24 mouse cellular contexts compared by ENCODE assay signal in the genomic region with DNA sequence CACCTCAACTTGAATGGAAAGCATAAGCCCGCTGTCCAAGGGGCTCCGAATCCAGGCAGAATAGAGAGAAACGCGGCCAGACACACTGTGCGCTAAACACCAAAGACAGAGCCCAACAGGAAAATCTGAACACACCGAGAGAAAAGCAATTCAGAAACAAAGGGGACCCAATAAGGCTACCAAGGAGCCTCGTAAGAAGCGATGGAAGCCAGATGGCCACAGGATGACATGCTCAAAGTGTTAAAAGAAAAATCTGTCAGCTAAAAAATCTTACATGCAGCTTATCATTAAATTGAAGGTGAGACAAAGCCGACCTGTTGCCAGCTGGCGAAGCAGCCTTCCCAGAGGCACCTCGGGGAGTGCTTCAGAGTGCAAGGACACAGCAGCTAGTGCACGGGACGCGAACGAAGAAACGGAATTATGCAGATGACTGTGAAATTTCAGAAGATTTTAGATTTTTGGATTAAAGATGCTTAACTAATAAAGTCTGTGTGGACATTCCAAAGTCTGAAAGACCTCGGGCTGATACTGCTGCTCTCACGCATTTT.
DNase-seq lines count a peak whose midpoint lies in the region; ATAC-seq lines count a peak whose summit lies in the region.
"Had no signal": no experiment of that assay in that cellular context is flagged by ENCODE, and none has a peak within 500 bp of the region (broad histone marks: within the 10 kb centered on the region; RNA-seq: fewer than 3 reads in every experiment).

No protein-coding gene starts in this region.

- no peaks in the 10 kb centered on the region for H3K9me3 ChIP-seq in forebrain, embryonic 13.5 days (replicated peaks)
- H3K9me3 ChIP-seq in forebrain, embryonic 12.5 days, result no peaks in the 10 kb centered on the region
- no peaks in the 10 kb centered on the region for H3K9me3 ChIP-seq in midbrain, embryonic 13.5 days
- H3K9me3 ChIP-seq in midbrain, embryonic 11.5 days (ENCODE audit: control insufficient read depth, low read length), result no peaks in the 10 kb centered on the region
- no peaks in the 10 kb centered on the region for H3K9me3 ChIP-seq in forebrain, embryonic 15.5 days
- no peaks in the 10 kb centered on the region for H3K9me3 ChIP-seq in limb, embryonic 10.5 days (replicated peaks)
- H3K9me3 ChIP-seq: G1E; heart, embryonic 12.5 days; heart, embryonic 15.5 days; hindbrain, embryonic 15.5 days had no signal

- H3K27me3 ChIP-seq in forebrain, embryonic 13.5 days, result no peaks in the 10 kb centered on the region
- H3K27me3 ChIP-seq in forebrain, embryonic 12.5 days, result no peaks in the 10 kb centered on the region
- H3K27me3 ChIP-seq in midbrain, embryonic 13.5 days, result no peaks in the 10 kb centered on the region; the same call in 1 of the 2 replicates
- H3K27me3 ChIP-seq in midbrain, embryonic 11.5 days (ENCODE audit: control insufficient read depth, insufficient read depth, low read length), result no peaks in the 10 kb centered on the region
- H3K27me3 ChIP-seq in forebrain, embryonic 15.5 days, result no peaks in the 10 kb centered on the region
- H3K27me3 ChIP-seq in limb, embryonic 10.5 days (ENCODE audit: low read depth, poor library complexity, severe bottlenecking), result peaks cover 30% of the 10 kb centered on the region
- H3K27me3 ChIP-seq: heart, embryonic 12.5 days; hindbrain, embryonic 15.5 days had no signal

- no peak overlapping the region for H3K9ac ChIP-seq in forebrain, embryonic 13.5 days
- H3K9ac ChIP-seq in forebrain, embryonic 12.5 days, result no peak overlapping the region
- no peak overlapping the region for H3K9ac ChIP-seq in midbrain, embryonic 13.5 days (replicated peaks)
- H3K9ac ChIP-seq in midbrain, embryonic 11.5 days (ENCODE audit: low read length), result no peak overlapping the region
- no peak overlapping the region for H3K9ac ChIP-seq in forebrain, embryonic 15.5 days (replicated peaks)
- H3K9ac ChIP-seq: heart, embryonic 12.5 days; heart, embryonic 15.5 days; hindbrain, embryonic 15.5 days had no signal

- WGBS in forebrain, embryonic 13.5 days, result 66% methylated on average over 18 of the region's 18 CpGs
- WGBS in forebrain, embryonic 12.5 days, result 70% methylated on average over 18 of the region's 18 CpGs
- 66% methylated on average over 18 of the region's 18 CpGs for WGBS in midbrain, embryonic 13.5 days
- 83% methylated on average over 18 of the region's 18 CpGs for WGBS in midbrain, embryonic 11.5 days
- WGBS in forebrain, embryonic 15.5 days, result 52% methylated on average over 18 of the region's 18 CpGs
- WGBS in limb, embryonic 10.5 days, result 78% methylated on average over 18 of the region's 18 CpGs

- DNase-seq in midbrain, embryonic 11.5 days (ENCODE audit: low spot score, missing footprints), result no peak
- no peak for DNase-seq in limb, embryonic 10.5 days (ENCODE audit: low spot score)
- DNase-seq in adrenal gland, postnatal 25 days, result no peak
- no peak for DNase-seq in ovary, postnatal 10 days (ENCODE audit: low spot score)
- DNase-seq: adrenal gland, postnatal 10 days; B cell, adult 2 months; cerebellum, adult 18-20 months; cerebellum, adult 9-10 months; cerebellum, postnatal 14 days; gastrocnemius, postnatal 10 days; gastrocnemius, postnatal 36 days; heart, postnatal 10 days; heart, postnatal 36 days; kidney, adult 2 months had no signal

- H3K4me1 ChIP-seq in forebrain, embryonic 13.5 days, result peaks cover 29% of the 10 kb centered on the region
- H3K4me1 ChIP-seq in forebrain, embryonic 12.5 days, result peaks cover 15% of the 10 kb centered on the region
- peaks cover 29% of the 10 kb centered on the region for H3K4me1 ChIP-seq in midbrain, embryonic 13.5 days (replicated peaks)
- no peaks in the 10 kb centered on the region for H3K4me1 ChIP-seq in midbrain, embryonic 11.5 days (ENCODE audit: control insufficient read depth, insufficient read depth, low read length)
- H3K4me1 ChIP-seq in forebrain, embryonic 15.5 days, result peaks cover 22% of the 10 kb centered on the region
- H3K4me1 ChIP-seq in limb, embryonic 10.5 days, result peaks cover 29% of the 10 kb centered on the region

- H3K4me2 ChIP-seq in forebrain, embryonic 13.5 days, result no peak overlapping the region
- H3K4me2 ChIP-seq in forebrain, embryonic 12.5 days, result no peak overlapping the region
- no peak overlapping the region for H3K4me2 ChIP-seq in midbrain, embryonic 13.5 days (replicated peaks)
- H3K4me2 ChIP-seq in midbrain, embryonic 11.5 days, result no peak overlapping the region
- H3K4me2 ChIP-seq in forebrain, embryonic 15.5 days (replicated peaks), result no peak overlapping the region
- H3K4me2 ChIP-seq: heart, embryonic 12.5 days; heart, embryonic 15.5 days; hindbrain, embryonic 15.5 days had no signal

- 0 out of 2 replicates have a peak, but pooled peaks have one; percentile 27 for ATAC-seq in forebrain, embryonic 13.5 days
- ATAC-seq in forebrain, embryonic 12.5 days (ENCODE audit: low FRiP score), result no peak
- ATAC-seq in midbrain, embryonic 13.5 days, result no peak
- no peak for ATAC-seq in midbrain, embryonic 11.5 days (ENCODE audit: low FRiP score)
- ATAC-seq in forebrain, embryonic 15.5 days (replicated peaks), result 0 out of 2 replicates have a peak, but pooled peaks have one; percentile 53
- ATAC-seq: intestine, postnatal 0 days; Patski had no signal

- no peaks in the 10 kb centered on the region for H3K36me3 ChIP-seq in forebrain, embryonic 13.5 days (ENCODE audit: poor library complexity, severe bottlenecking)
- H3K36me3 ChIP-seq in forebrain, embryonic 12.5 days (replicated peaks), result no peaks in the 10 kb centered on the region
- no peaks in the 10 kb centered on the region for H3K36me3 ChIP-seq in midbrain, embryonic 13.5 days
- no peaks in the 10 kb centered on the region for H3K36me3 ChIP-seq in midbrain, embryonic 11.5 days (ENCODE audit: control insufficient read depth, insufficient read depth, low read length)
- H3K36me3 ChIP-seq in forebrain, embryonic 15.5 days, result no peaks in the 10 kb centered on the region
- no peaks in the 10 kb centered on the region for H3K36me3 ChIP-seq in limb, embryonic 10.5 days
- H3K36me3 ChIP-seq: G1E; heart, embryonic 12.5 days; heart, embryonic 15.5 days; hindbrain, embryonic 15.5 days had no signal

- H3K4me3 ChIP-seq in forebrain, embryonic 13.5 days, result no peak overlapping the region
- no peak overlapping the region for H3K4me3 ChIP-seq in forebrain, embryonic 12.5 days (replicated peaks)
- no peak overlapping the region for H3K4me3 ChIP-seq in midbrain, embryonic 13.5 days (replicated peaks)
- no peak overlapping the region for H3K4me3 ChIP-seq in midbrain, embryonic 11.5 days (ENCODE audit: low read depth, low read length)
- H3K4me3 ChIP-seq in forebrain, embryonic 15.5 days, result no peak overlapping the region
- no peak overlapping the region for H3K4me3 ChIP-seq in limb, embryonic 10.5 days
- H3K4me3 ChIP-seq: heart, embryonic 12.5 days; heart, embryonic 15.5 days; hindbrain, embryonic 15.5 days had no signal

- peak overlapping the region; percentile 81 for H3K27ac ChIP-seq in forebrain, embryonic 13.5 days
- H3K27ac ChIP-seq in forebrain, embryonic 12.5 days, result no peak overlapping the region
- 0 out of 2 replicates have a peak overlapping the region, but pooled peaks have one; percentile 9 for H3K27ac ChIP-seq in midbrain, embryonic 13.5 days
- H3K27ac ChIP-seq in midbrain, embryonic 11.5 days (ENCODE audit: low read depth, low read length), result no peak overlapping the region
- peak overlapping the region; percentile 71 for H3K27ac ChIP-seq in forebrain, embryonic 15.5 days (replicated peaks)
- peak overlapping the region; percentile 48; the same call in 1 of the 2 replicates for H3K27ac ChIP-seq in limb, embryonic 10.5 days
- H3K27ac ChIP-seq: heart, embryonic 15.5 days; hindbrain, embryonic 15.5 days had no signal

Comparison
In these comparisons a context has a peak if more than half of its experiments do, and no peak if none do; other contexts are left out.
1. ATAC-seq: peak in forebrain, embryonic 13.5 days (single experiment) and forebrain, embryonic 15.5 days (single experiment); none in forebrain, embryonic 12.5 days (single experiment), midbrain, embryonic 13.5 days (single experiment) and midbrain, embryonic 11.5 days (single experiment).
2. H3K27ac ChIP-seq: peak in forebrain, embryonic 13.5 days (single experiment), midbrain, embryonic 13.5 days (single experiment), forebrain, embryonic 15.5 days (single experiment) and limb, embryonic 10.5 days (single experiment); none in forebrain, embryonic 12.5 days (single experiment) and midbrain, embryonic 11.5 days (single experiment).